Mouse (Mus musculus): ENCODE measurements around the gene Bahcc1. TPM values are rescaled to one million over a fixed set of nuclear protein-coding genes. Genes with fewer than 3 reads are reported as not detected.

Gene Bahcc1
- total RNA-seq, 1 experiment: 11.7 TPM

DNA sequence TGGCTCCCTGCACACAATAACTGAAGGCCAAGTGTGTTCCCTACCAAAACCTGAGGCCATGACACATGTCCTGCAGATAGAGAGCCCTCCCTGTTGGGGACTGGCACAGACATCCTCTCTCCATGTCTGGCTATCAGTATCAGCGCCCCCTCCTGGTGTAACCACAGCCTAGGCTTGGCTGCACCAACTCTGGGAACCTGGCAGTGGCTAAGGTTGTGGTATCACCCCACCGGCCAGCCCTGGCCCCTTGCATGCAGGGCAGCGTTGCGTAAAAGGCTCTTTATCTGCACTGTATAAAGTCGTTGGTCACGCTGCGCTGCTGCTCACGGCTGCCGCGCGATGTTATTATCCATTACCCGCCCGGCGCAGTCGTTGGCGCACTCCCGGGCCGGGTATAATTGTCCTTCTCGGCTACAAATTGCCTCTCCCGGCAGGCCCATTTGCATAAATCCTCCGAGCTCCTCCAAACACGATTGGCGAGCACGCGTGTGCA lies 47.6 kb downstream of the Bahcc1 start:
- peaks cover 2 to 8% of the 10 kb centered on the region in 2 experiments; a peak in 3 of 4 replicates for H3K4me1 ChIP-seq (ENCODE audit: control insufficient read depth in 2 of 2, insufficient read depth in 2 of 2, low read length in 2 of 2, poor library complexity in 1 of 2)
- no peak overlapping the region for H3K4me3 ChIP-seq (ENCODE audit: insufficient read depth in 1 of 2, low read depth in 1 of 2, low read length in 2 of 2, poor library complexity in 1 of 2, severe bottlenecking in 1 of 2)
- peaks cover 21% of the 10 kb centered on the region; the same call in 1 of the 2 replicates for H3K36me3 ChIP-seq (ENCODE audit: control insufficient read depth, insufficient read depth, low read length, poor library complexity, severe bottlenecking)
- in situ Hi-C loops (cut with MboI; ENCODE audit: low sequenced_read_pairs in 2 of 2, unreplicated experiment in 2 of 2): no loop called here
- no peak for DNase-seq (ENCODE audit: low read depth, low spot score)
- H3K9me3 ChIP-seq (ENCODE audit: control insufficient read depth, insufficient read depth, low read depth, low read length): no peaks in the 10 kb centered on the region
- TF ChIP-seq ZNF384 (IDR thresholded peaks at IDR 0.05; ENCODE audit: low read depth, low read length) (no peak), HCFC1 (IDR thresholded peaks at IDR 0.05; ENCODE audit: borderline replicate concordance, insufficient read depth, low read length) (no peak), ZC3H11A (IDR thresholded peaks at IDR 0.05; ENCODE audit: borderline replicate concordance, low read depth, low read length) (no peak), CHD2 (IDR thresholded peaks at IDR 0.05; ENCODE audit: low read depth, low read length) (no peak), MAFK (IDR thresholded peaks at IDR 0.05; ENCODE audit: insufficient read depth, low read depth, low read length) (no peak)
- H3K27ac ChIP-seq (ENCODE audit: insufficient read depth, low read depth, low read length, poor library complexity, severe bottlenecking): no peak overlapping the region
- H3K9ac ChIP-seq (ENCODE audit: insufficient read depth, low read depth, low read length, poor library complexity, severe bottlenecking): no peak overlapping the region; the same call in 1 of the 2 replicates

DNA sequence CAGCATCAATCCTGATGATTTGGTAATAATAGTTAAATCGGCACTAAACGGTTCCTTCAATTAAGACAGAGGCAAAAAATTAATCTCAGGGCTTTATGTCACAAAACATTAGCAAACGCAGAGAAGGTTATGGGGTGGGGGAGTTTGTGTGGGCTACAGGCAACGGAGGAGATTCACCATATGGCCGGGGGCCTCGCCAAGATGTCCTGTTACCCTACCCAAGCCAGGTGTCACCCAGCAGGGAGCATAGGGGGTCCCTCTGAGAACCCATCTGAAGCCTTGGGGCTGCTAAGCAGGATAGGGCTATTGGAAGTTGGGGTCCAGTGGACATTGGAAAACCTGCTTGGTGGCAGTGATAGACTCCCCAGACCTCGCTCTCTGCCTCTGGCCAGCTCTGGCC lies 48.0 kb downstream of the Bahcc1 start:
- no peak overlapping the region for H3K9ac ChIP-seq (ENCODE audit: insufficient read depth, low read depth, low read length, poor library complexity, severe bottlenecking)
- no peaks in the 10 kb centered on the region for H3K9me3 ChIP-seq (ENCODE audit: control insufficient read depth, insufficient read depth, low read depth, low read length)
- peaks cover 20% of the 10 kb centered on the region; the same call in 1 of the 2 replicates for H3K36me3 ChIP-seq (ENCODE audit: control insufficient read depth, insufficient read depth, low read length, poor library complexity, severe bottlenecking)
- in situ Hi-C loops (cut with MboI; ENCODE audit: low sequenced_read_pairs in 2 of 2, unreplicated experiment in 2 of 2): no loop called here
- no peak overlapping the region for H3K27ac ChIP-seq (ENCODE audit: insufficient read depth, low read depth, low read length, poor library complexity, severe bottlenecking)
- no peak for TF ChIP-seq ZNF384 (IDR thresholded peaks at IDR 0.05; ENCODE audit: low read depth, low read length)
- TF ChIP-seq MAFK (IDR thresholded peaks at IDR 0.05; ENCODE audit: insufficient read depth, low read depth, low read length): no peak
- no peak for TF ChIP-seq ZC3H11A (IDR thresholded peaks at IDR 0.05; ENCODE audit: borderline replicate concordance, low read depth, low read length)
- TF ChIP-seq HCFC1 (IDR thresholded peaks at IDR 0.05; ENCODE audit: borderline replicate concordance, insufficient read depth, low read length): no peak
- no peak for TF ChIP-seq CHD2 (IDR thresholded peaks at IDR 0.05; ENCODE audit: low read depth, low read length)
- peaks cover 2 to 8% of the 10 kb centered on the region in 2 experiments; a peak in 3 of 4 replicates for H3K4me1 ChIP-seq (ENCODE audit: control insufficient read depth in 2 of 2, insufficient read depth in 2 of 2, low read length in 2 of 2, poor library complexity in 1 of 2)
- no peak overlapping the region for H3K4me3 ChIP-seq (ENCODE audit: insufficient read depth in 1 of 2, low read depth in 1 of 2, low read length in 2 of 2, poor library complexity in 1 of 2, severe bottlenecking in 1 of 2)
- no peak for DNase-seq (ENCODE audit: low read depth, low spot score)

DNA sequence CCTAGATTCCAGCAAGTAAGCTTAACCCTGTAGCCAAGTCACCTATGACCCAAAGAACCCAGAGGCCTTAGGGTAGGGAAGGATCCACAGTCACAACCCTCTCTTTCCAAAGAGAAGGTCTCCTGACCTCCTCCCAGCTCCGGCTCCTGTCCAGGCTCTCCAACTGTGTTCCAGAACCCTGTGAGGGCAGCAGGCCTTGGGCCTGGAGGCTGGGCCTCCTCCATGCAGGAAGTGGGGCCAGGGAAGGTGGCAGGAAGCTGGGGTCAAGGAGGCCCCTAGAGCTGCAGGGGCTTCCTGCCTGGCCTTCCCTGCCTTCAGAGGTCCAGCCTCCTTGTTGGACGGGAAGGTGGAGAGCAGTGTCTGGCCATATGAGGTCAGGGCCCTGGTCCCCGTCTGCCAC lies 48.5 kb downstream of the Bahcc1 start:
- no peak for TF ChIP-seq ZNF384 (IDR thresholded peaks at IDR 0.05; ENCODE audit: low read depth, low read length)
- no peak for TF ChIP-seq ZC3H11A (IDR thresholded peaks at IDR 0.05; ENCODE audit: borderline replicate concordance, low read depth, low read length)
- Histone ChIP-seq H3K9me3 (ENCODE audit: control insufficient read depth, insufficient read depth, low read depth, low read length) (no peaks in the 10 kb centered on the region), H3K36me3 (ENCODE audit: control insufficient read depth, insufficient read depth, low read length, poor library complexity, severe bottlenecking) (peaks cover 20% of the 10 kb centered on the region; the same call in 1 of the 2 replicates), H3K4me3 (ENCODE audit: insufficient read depth in 1 of 2, low read depth in 1 of 2, low read length in 2 of 2, poor library complexity in 1 of 2, severe bottlenecking in 1 of 2) (no peak overlapping the region), H3K27ac (ENCODE audit: insufficient read depth, low read depth, low read length, poor library complexity, severe bottlenecking) (no peak overlapping the region), H3K4me1 (ENCODE audit: control insufficient read depth in 2 of 2, insufficient read depth in 2 of 2, low read length in 2 of 2, poor library complexity in 1 of 2) (peaks cover 2 to 8% of the 10 kb centered on the region in 2 experiments; a peak in 3 of 4 replicates), H3K9ac (ENCODE audit: insufficient read depth, low read depth, low read length, poor library complexity, severe bottlenecking) (no peak overlapping the region)
- no peak for DNase-seq (ENCODE audit: low read depth, low spot score)
- in situ Hi-C loops (cut with MboI; ENCODE audit: low sequenced_read_pairs in 2 of 2, unreplicated experiment in 2 of 2): no loop called here

DNA sequence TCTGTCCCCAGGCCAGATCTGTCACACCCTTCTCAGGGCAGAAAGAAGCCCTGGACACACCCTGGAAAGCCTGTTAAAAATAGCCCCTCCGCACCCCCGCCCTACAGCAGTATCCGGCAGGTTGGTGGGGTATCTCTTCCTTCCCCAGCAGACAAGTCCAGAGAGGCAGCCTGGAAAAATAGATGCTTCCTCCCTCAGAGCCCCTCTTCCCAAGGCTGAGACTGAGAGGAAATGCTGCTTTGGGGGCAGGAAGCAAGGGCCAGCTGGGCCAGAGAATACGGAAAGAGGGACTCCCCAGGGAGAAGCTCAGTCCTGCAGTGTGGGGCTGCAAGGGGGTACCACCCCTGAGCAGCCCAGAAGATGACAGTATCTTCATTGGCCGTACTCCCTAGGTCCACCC lies 50.8 kb downstream of the Bahcc1 start:
- Histone ChIP-seq H3K4me1 (ENCODE audit: control insufficient read depth in 2 of 2, insufficient read depth in 2 of 2, low read length in 2 of 2, poor library complexity in 1 of 2) (peaks cover 2 to 10% of the 10 kb centered on the region in 2 experiments; a peak in 3 of 4 replicates), H3K36me3 (ENCODE audit: control insufficient read depth, insufficient read depth, low read length, poor library complexity, severe bottlenecking) (peaks cover 16% of the 10 kb centered on the region; the same call in 1 of the 2 replicates), H3K9me3 (ENCODE audit: control insufficient read depth, insufficient read depth, low read depth, low read length) (no peaks in the 10 kb centered on the region), H3K4me3 (ENCODE audit: insufficient read depth in 1 of 2, low read depth in 1 of 2, low read length in 2 of 2, poor library complexity in 1 of 2, severe bottlenecking in 1 of 2) (no peak overlapping the region), H3K27ac (ENCODE audit: insufficient read depth, low read depth, low read length, poor library complexity, severe bottlenecking) (no peak overlapping the region), H3K9ac (ENCODE audit: insufficient read depth, low read depth, low read length, poor library complexity, severe bottlenecking) (no peak overlapping the region)
- no peak for DNase-seq (ENCODE audit: low read depth, low spot score)
- no peak for TF ChIP-seq CHD2 (IDR thresholded peaks at IDR 0.05; ENCODE audit: low read depth, low read length)
- TF ChIP-seq ZNF384 (IDR thresholded peaks at IDR 0.05; ENCODE audit: low read depth, low read length): no peak
- TF ChIP-seq HCFC1 (IDR thresholded peaks at IDR 0.05; ENCODE audit: borderline replicate concordance, insufficient read depth, low read length): no peak
- TF ChIP-seq ZC3H11A (IDR thresholded peaks at IDR 0.05; ENCODE audit: borderline replicate concordance, low read depth, low read length): no peak
- no peak for TF ChIP-seq MAFK (IDR thresholded peaks at IDR 0.05; ENCODE audit: insufficient read depth, low read depth, low read length)
- in situ Hi-C loops (cut with MboI; ENCODE audit: low sequenced_read_pairs in 2 of 2, unreplicated experiment in 2 of 2): no loop called here

GRCm38 (mm10) chr11:120289644-120290043 lies 56.9 kb downstream of the Bahcc1 start:
- TF ChIP-seq ZNF384 (IDR thresholded peaks at IDR 0.05; ENCODE audit: low read depth, low read length): no peak
- H3K27ac ChIP-seq (ENCODE audit: insufficient read depth, low read depth, low read length, poor library complexity, severe bottlenecking): no peak overlapping the region
- in situ Hi-C loops (cut with MboI; ENCODE audit: low sequenced_read_pairs in 2 of 2, unreplicated experiment in 2 of 2): no loop called here
- DNase-seq (ENCODE audit: low read depth, low spot score): no peak
- no peak overlapping the region for H3K4me3 ChIP-seq (ENCODE audit: insufficient read depth in 1 of 2, low read depth in 1 of 2, low read length in 2 of 2, poor library complexity in 1 of 2, severe bottlenecking in 1 of 2)
- H3K36me3 ChIP-seq (ENCODE audit: control insufficient read depth, insufficient read depth, low read length, poor library complexity, severe bottlenecking): peaks cover 5% of the 10 kb centered on the region; the same call in 1 of the 2 replicates
- no peak overlapping the region for H3K9ac ChIP-seq (ENCODE audit: insufficient read depth, low read depth, low read length, poor library complexity, severe bottlenecking)
- H3K9me3 ChIP-seq (ENCODE audit: control insufficient read depth, insufficient read depth, low read depth, low read length): no peaks in the 10 kb centered on the region
- H3K4me1 ChIP-seq (ENCODE audit: control insufficient read depth in 2 of 2, insufficient read depth in 2 of 2, low read length in 2 of 2, poor library complexity in 1 of 2): peaks cover 0 to 4% of the 10 kb centered on the region in 2 experiments; a peak in 1 of 4 replicates

Measured in ES-E14 (cell line).